Mouse (Mus musculus) cerebellum, adult 8-10 months (tissue): Measurements from ENCODE around the gene Tada2b.

Experiments used
- DNase-seq: peaks from one replicate; pipeline ENCODE4 v3.0.0; 2022

The Tada2b gene

DNA sequence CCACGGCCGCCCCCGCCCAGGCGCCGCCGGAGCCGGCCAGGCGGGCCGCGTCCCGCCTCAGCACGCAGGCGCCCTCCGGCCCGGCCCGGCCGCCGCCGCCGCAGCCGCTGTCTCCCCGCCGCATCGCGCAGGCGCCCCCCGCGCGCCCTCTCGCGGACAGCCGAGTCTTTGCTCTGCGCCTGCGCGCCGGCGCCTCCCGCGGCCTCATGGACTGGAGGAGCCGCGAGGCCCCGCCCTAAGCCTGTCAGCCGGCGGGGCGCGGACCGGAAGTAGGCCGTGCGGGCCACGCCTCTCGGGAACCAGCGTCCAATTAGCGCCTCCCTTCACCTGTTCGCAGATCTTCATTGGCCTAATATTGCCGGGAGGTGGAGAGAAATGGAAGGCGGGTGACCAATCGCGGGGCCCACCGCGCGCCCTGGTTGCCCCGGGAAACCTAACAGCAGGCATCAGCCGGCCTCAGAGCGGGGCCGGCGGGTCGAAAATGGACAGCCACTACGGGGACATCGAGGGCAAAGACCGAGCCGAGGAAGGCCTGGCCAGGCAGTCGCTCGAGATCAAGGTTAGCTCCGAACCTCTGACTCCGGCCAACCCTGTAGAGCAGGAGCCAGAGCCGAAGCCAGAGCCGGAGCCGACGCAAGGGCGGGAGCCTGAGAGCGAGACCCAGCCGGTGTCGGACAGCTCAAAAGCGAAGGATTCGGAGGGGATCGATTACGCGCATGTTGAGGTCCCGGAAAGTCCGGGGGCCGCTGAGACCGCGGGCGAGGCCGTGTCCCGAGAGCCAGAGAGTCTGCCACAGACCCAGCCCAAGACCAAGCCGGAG, at the start of gene Tada2b, which contains the start of gene Ccdc96:
Tada2b (minus strand) TSS at position 115 of the 820 bp plus-strand sequence.
Ccdc96 (plus strand) TSS at position 418 of the 820 bp plus-strand sequence.
- DNase-seq = peak; percentile 97

DNA sequence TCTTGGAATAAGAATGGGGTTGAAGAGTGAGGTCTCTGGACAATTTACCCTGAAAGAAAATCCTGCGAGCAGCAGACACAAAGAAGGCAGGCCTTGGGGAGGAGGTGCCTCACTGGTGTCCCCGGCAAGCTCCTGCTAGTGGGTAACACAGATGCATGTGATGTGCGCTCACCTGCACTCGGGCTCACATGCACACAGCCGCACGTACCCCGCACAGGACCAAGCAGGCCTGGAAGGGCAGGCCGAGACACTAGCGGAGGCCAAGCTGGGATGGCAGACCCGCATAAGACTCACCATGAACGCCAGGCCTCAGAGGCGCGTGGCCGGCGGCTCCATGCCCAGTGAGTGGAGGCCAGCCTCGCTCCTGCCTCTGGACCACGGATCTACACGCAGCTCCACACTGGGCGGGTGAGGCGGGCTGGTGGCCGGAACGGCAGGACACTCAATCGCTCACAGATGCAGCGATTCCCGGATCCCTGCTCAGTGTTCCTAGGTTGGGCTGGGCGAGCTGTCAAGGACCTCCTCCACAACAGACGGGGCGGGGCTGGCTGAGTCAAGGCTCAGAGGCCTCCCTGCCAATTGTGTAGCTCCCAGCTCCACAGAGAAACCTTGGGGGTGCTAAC, 46.2 kb upstream of the Tada2b start:
- peak; percentile 90 for DNase-seq

DNA sequence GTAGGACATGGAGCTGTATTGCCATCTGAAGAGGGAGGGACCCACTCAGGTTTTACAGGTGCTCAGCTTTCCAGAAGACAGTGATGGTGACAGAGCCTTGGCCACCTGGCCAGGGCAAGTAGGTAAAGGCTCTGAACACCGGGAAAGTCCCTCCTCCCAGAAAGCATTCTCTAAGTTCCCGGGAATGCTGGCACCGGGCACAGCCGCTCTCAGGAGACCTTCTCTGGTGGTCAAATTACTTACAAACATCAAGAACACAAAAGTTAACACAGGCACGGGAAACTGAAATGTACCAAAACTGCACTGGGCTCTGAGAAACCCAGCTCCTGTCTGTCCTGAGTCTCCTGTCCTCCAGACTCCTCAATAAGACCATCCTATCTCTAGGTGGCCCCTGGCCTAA, 45.6 kb upstream of the Tada2b start:
- DNase-seq = no peak

DNA sequence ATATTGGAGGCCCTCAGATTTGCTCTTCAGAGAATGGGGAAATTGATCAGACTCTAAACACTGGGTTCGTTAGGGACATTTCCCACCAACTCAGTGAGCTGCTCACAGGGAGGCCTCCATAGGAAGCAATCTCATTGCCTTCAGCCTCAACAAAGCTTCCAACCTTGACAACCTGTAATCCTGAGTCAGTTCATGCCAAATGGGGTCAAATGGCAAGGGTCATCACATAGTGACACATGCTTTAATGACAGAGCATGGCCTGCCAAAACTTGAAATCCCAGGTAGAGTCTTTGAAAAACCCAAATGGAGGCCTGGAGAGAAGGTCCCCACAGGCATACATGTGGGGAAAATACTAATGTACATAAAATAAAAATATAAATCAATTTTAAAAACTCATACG, 42.8 kb upstream of the Tada2b start:
- DNase-seq = no peak

DNA sequence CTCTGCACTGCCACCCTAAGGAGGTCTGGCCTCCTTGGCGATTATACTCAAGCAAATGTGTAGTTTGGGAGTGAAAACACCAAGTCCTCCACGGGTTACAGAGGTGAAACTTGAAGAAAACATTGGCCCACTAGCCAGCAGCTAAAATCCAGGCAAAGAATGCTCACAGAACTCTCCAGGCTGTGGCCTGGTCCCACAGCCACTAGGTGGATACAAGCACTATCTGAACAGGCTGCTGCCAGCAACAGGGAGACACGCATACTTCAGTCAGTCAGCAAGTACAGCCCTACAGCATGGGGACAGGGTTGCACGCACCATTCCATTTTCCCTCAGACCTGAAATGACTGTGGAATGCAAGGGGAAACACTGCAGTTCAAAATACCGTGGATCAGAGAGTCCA, 42.2 kb upstream of the Tada2b start:
- DNase-seq = no peak

DNA sequence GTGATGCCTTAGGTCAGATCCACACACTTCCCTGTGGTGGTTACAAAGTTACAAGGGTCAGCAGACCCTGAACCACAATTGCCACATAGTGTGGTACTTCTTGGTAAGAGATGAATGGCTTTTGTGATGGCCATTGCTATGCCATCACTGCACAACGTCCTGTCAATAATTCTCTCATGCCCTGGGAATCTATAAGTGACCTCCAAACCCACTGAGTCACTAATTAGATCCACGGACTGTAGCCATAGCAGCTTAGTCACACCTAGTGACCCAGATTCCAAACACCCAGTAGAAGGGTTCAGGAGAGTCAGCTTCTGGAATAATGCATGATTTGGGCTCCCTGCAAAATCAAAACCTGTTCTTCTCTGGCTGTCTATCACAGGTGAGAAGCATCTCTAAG, 41.1 kb upstream of the Tada2b start:
- DNase-seq = no peak

DNA sequence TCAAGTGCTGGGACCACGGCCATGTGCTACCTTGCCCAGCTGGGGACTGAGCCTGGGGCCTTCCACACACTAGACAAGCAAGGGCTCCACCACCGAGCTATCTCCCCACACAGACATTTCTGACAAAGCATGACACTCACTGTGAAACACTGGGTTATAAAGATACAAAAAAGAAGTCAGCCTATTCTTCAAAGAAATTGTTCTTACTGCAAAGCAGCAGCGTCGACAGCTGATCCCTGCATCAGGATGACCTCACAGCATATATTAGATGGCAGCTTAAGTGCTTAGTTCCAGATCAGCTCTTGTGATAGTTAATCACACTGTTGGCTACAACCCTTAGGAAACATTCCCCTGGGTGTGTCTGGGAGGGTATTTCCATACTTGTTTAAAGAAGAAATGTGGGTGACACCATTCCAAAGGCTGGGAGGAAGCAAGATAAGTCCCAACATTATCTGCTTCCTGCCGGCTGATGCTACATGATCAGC, 39.2 kb upstream of the Tada2b start:
- no peak for DNase-seq

DNA sequence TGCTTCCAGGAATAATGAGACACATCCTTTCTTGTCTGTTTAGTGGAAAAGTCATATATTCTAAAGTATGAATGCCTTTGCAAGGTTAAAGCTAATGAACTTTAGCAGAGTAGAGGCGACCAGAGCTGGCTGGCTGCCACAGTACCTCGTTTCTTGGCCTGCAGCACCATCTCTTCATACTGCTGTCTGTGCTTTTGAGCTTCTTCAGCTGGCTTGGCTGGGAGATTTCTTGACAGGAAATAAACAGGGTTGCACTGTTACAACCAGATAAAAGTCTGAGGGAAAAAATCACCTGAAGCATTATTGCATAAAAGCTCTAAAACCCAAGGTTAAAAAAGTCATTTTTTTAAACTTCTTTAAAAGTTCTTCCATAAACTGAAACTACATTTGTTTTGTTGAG, 38.7 kb upstream of the Tada2b start:
- no peak for DNase-seq

DNA sequence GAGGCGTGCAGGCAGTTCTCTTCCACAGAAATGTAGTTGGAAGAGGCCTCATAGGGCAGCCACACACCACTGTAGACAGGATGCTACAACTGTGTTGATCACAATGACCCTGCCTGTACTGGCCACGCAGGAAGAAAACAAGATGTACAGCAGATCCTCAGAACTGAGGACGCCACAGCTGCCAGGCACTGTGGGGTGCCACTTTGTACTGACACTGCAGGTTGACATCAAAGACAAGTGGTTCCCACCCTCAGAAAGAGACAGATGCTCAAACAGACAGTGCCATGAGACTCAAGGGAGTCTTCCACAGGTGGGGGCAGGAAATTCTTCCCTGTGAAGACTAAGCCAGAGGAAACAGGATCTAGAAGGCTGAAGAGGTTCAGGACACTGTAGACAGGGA, 35.7 kb upstream of the Tada2b start:
- no peak for DNase-seq

DNA sequence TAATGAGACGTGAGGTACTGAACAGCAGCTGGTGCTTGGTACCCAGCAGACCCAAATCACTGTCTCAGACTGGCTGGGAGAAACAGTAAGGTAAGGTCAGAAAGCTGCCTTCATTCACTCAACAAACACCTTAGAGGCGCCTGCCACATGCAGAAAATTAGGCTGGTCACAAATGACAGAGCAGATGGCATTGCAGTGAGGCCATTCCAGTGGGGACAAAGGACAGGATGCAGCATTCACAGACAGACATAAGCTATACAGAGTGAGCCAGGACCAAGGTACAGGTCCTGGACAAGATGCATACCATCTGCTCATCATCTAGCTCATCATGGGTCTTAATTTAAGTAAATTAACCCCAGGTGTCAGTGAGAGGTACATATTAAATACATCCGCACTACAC, 33.5 kb upstream of the Tada2b start:
- DNase-seq = peak; percentile 29

DNA sequence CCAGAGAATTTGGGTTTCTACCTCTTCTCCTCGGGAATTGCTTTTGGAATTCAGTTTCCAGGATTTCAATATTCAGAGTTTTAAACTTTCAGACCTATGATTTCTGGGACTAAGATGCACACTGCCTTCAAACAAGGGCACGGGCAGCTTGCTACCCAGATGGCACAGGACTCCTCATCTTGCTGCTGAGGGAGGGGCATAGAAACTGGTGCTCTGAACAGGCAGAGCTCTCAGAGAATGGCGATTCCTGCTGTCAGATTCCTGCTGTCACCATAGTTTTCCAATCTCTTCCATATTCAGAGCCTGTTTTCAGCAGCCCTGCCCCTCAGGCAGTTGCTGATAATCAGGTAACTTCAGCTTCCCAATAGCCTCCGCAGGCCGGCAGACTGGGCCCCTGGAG, 31.5 kb upstream of the Tada2b start:
- no peak for DNase-seq

DNA sequence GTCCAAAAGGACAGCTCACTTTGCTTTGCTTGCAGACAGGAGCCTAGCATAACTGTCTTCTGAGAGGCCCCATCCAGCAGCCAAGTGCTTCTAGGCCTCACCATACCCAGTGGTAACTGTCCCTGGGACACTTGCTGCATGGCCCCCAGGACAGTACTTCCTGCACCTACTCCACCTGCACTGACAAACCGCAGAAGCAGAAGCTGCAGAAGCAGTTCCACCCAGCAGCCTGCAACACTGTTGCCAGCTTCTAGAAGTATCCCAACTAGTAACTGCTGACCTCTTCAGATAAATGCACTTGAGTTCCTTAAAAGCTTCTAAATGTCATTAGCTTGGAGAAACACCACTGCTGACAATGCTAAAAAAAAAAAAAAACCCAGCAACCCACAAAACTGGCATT, 31.0 kb upstream of the Tada2b start:
- no peak for DNase-seq

DNA sequence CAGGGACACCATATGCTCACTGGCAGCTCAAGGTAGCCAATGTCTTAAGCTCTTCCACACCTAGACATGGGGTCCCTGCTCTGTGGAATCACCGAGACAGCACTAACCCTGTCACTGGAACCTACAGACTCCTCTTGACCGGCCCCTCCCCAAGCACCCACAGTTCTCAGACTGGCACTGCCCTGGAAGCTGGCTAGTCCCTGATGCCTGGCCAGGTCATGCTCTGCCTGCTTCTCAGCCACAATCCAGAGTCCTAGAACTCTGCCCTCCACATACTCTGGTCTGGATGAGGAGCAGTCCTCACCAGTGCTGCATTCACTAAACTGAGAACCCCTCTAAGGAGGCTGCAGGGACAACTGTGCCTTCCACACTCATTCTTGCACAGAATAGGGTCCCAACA, 26.9 kb upstream of the Tada2b start:
- no peak for DNase-seq

DNA sequence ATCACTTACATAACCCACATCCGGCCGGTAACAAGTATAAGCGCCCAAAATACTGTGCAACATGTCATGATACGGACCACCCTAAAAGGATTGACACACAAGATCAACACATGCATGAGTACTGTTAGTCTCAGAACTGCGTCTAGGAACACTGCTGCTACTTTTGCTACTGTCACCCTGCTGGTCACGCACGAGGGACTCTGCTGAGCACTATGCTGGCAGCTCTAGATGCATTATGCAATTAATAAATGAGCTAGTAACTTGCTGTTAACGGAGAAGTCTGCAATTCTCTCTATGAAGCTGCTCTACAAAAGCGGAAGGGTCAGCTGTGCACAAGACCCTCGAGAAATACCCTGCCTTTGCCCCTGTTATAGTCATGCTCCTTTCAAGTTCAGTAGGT, 24.3 kb upstream of the Tada2b start:
- no peak for DNase-seq

DNA sequence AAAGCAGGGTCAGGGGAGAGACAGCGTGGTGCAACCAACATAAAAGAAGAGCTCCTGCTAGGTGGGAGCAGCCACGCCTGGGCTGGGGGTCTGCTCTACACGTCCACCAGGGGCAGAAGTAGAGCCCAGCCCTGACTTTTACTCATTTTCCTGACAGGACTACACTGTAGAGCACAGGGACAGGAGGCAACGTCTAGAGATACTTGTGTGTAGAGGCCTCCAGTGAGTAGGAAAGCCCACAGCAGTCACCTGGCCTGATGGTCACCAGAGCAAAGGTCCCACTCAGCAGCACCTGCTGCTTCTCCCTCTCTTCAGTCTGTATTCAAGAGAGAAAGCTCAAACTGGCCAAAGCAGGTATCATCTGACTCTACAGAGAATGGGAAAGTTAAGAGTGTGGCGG, 21.6 kb upstream of the Tada2b start:
- DNase-seq = no peak

DNA sequence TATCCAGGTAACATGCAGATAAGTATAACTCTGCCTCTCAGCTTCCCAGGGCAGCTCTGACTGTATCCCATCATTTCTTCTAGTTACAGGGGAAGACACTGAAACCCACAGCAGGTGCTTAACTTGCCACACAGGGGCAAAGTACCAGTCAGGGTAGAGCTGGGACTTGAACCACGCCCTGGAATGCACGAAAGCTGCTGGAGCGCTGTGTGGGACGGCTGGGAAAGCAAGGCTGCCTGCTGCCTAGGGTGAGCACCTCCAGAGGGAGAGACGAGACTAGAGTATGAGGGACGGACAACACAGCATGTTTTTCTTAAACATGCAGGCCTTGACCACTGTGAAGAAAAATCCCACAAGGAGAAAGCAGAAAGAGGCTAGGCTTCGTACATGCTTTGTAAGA, 21.1 kb upstream of the Tada2b start:
- no peak for DNase-seq

DNA sequence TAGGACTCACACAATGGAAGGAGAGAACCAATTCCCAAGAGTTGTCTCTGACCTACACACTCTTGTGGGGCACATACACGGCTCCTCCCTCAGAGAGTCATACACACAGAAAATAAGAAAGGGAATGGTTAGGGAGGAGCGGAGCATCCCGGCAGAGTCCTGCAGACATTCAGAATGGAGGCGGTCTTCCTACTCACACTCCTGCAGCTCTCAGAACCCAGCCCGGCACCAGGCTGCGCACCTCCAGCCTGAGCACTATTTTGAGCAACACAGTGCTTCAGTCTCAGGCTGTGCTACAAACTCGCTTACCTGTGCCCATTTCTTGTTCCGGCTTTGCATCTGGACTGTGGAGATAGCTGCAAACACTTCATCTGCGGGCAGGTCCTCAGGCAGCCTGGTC, 10.6 kb upstream of the Tada2b start:
- no peak for DNase-seq

DNA sequence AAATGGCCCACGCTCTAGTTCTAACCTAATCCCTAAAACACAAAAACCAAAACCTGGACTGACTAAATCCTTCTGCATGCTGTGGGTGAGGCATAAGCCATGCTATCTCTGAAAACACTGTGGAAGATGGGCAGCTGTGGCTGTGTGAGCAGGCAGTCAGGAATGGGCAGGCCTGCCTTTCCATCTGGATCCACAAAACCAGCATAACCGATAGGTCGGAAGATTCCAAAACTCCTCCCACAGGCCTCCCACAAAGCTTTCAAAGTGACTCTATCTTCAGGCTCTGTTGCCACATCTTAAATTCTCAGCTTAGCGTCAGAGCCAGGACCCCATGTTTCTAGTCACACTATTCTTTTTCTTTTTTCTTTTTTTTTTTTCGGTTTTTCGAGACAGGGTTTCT, 9.8 kb upstream of the Tada2b start:
- no peak for DNase-seq

DNA sequence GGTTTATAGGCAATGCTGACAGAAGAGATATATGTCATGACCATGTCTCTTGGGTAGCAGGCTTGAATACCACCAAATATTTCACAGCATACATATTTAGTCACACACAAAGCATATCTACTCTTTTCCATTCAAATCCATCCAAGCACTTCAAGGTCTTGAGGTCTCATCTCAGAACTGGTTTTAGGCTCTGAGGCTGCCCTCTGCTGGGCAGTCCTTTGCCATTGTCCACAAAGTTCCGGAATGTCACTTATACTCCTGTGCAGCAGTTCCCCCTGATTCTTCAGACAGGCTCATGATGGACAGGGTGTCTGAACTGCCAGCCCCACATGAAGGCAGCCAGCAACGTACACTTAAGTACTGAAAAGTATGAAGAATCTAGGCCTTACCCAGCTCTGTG, 5.1 kb upstream of the Tada2b start:
- no peak for DNase-seq

DNA sequence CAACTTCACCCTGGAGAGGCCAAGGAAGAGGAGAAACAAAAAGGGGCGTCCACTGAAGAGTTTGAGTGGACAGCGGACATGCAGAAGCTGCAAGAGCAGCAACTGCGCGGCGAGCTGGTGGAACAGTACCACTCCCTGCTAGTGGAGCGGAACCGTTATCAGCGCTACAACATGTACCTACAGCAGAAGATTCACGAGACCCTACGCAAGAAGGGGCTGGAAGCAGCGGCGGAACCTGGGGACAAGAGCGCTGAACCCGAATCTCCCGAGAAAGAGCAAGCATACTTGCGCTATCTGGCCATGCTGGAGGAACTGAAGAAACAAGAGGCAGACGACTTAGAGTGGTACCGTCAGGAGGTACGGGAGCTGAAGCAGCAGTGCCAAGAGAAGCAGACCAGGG, 1.2 kb upstream of the Tada2b start:
- DNase-seq = no peak

DNA sequence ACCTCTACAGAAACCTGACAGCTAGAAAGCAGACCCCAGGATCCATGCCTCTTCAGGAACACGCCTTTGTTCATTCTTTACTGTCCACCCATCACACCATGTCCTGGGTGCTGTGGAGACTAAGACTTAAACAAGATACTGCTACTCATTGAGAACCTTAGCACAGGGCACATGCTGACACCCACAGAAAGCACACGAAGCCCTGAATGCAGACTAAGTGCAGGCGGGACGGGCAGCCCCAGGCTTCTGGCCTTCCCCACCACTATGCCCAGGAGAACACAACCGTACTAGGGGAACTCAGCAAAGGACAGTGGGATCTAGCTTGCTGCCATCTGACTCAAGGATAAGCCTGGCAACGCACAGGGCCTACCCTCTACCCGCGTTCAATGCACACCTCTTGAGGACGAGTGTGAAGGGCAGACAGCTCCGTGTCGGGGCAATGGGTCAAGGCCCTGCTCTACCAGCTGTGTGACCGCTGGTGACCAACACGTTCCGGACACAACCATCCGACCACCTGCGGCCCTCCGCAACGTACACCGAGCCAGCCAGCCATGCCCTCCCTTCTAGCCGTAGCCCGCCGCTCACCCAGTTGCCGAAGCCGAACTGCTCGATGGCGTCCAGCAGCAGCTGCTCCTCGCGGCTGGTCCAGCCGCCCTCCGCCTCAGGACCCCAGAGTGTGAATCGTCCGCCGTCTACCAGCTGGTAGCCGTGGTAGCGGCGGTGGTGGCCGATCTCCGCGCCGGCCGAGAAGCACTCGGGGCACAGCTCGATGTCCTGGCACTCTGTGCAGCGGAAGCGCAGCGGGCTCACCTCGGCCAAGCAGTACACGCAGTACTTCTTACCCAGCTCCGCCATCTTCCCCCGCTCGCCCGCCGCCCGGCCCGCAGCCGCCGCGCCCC, 633 bp downstream of the Tada2b start:
- peak; percentile 51 for DNase-seq

DNA sequence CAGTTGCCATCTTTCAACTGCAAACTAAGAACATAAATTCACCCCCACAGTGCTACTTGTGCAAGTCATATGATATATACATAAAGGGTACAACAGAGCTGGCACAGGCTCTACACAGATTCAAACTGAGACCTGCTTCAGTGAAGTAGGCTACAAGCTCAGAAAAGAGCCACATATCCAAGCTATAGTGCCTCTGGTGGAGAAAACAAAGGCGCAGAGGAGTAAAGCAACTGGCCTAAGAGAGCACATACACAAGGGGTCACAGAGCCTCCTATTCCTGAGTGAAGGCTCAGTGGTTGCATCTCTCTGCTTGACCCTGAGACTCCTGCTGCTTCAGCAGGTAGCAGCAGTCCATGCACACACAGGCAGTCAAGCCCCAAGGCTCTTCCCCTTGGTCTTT, 3.0 kb downstream of the Tada2b start:
- no peak for DNase-seq

DNA sequence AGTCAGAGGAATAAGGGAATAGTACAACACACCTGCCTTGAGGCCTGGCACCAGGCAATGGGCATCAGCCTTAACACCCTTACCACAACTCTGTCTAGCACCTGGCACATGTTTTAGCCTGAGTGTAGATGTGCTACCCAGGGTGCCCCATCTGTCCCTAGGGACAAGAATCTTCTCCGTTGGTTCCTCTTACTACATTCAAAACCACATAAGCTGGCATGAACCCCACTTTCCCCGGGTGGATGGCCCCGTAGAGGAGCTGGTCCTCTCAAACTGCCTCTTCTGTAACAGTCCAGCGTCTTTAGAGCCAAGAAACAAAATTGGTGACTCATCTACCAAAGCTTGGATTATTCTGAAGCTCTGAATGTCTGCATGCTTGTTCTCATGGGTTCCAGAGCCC, 3.7 kb downstream of the Tada2b start:
- no peak for DNase-seq

DNA sequence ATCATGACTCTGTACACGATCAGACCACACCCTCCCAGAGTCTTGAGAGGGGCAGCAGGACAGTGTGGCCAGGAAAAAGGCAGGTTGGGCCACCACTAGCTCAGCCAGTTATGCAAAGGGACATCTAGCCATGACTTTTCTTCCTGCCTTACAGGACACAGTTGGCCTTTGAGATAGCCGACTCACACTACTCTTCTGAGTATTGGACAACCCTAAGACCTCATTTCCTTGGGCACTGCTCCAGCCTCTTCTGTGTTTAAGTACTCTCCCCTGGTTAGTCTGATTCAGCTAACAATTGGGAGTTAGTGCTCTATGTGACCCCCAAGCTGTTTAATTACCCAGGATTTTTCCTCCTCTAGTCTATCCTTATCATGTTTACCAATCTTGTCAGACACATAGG, 4.3 kb downstream of the Tada2b start:
- DNase-seq = no peak
